In genomic region chr13:11978997-11979396, GRCm38 (mm10) we compare ENCODE assay signal across 20 mouse cellular contexts.
DNase-seq lines count a peak whose midpoint lies in the region; ATAC-seq and TF ChIP-seq lines count a peak whose summit lies in the region.
"Had no signal": no experiment of that assay in that cellular context is flagged by ENCODE, and none has a peak within 500 bp of the region (broad histone marks: within the 10 kb centered on the region; RNA-seq: fewer than 3 reads in every experiment).

No protein-coding gene starts in this region.

- no peak for TF ChIP-seq CTCF in lung, adult 2 months (IDR thresholded peaks at IDR 0.05; ENCODE audit: insufficient read depth, low read length)

- no peaks in the 10 kb centered on the region for H3K36me3 ChIP-seq in ES-E14 (ENCODE audit: control insufficient read depth, insufficient read depth, low read length, poor library complexity, severe bottlenecking)
- H3K36me3 ChIP-seq: embryonic facial prominence, embryonic 12.5 days; embryonic facial prominence, embryonic 15.5 days; hindbrain, embryonic 10.5 days; hindbrain, embryonic 13.5 days; intestine, embryonic 15.5 days had no signal

- H3K4me3 ChIP-seq in ES-E14 (ENCODE audit: insufficient read depth in 1 of 2, low read depth in 1 of 2, low read length in 2 of 2, poor library complexity in 1 of 2, severe bottlenecking in 1 of 2), result no peak overlapping the region
- H3K4me3 ChIP-seq in lung, adult 2 months (replicated peaks; ENCODE audit: extremely low read depth, low read depth, low read length), result no peak overlapping the region
- H3K4me3 ChIP-seq: embryonic facial prominence, embryonic 12.5 days; embryonic facial prominence, embryonic 15.5 days; gastrocnemius, adult 2 months; hindbrain, embryonic 10.5 days; hindbrain, embryonic 13.5 days; intestine, embryonic 15.5 days had no signal

- peaks cover 0 to 10% of the 10 kb centered on the region in 2 experiments; a peak in 3 of 4 replicates for H3K4me1 ChIP-seq in ES-E14 (ENCODE audit: control insufficient read depth in 2 of 2, insufficient read depth in 2 of 2, low read length in 2 of 2, poor library complexity in 1 of 2)
- H3K4me1 ChIP-seq in lung, adult 2 months (ENCODE audit: control insufficient read depth, insufficient read depth, low read length), result no peaks in the 10 kb centered on the region
- H3K4me1 ChIP-seq: embryonic facial prominence, embryonic 12.5 days; embryonic facial prominence, embryonic 15.5 days; hindbrain, embryonic 10.5 days; hindbrain, embryonic 13.5 days; intestine, embryonic 15.5 days had no signal

- no peak overlapping the region for H3K27ac ChIP-seq in ES-E14 (ENCODE audit: insufficient read depth, low read depth, low read length, poor library complexity, severe bottlenecking)
- H3K27ac ChIP-seq: embryonic facial prominence, embryonic 12.5 days; embryonic facial prominence, embryonic 15.5 days; gastrocnemius, adult 2 months; hindbrain, embryonic 10.5 days; hindbrain, embryonic 13.5 days; intestine, embryonic 15.5 days had no signal

- in situ Hi-C loops in ES-E14 (cut with MboI; ENCODE audit: low sequenced_read_pairs in 2 of 2, unreplicated experiment in 2 of 2), result no loop called here

- TF ChIP-seq POLR2A in lung, adult 2 months (IDR thresholded peaks at IDR 0.05; ENCODE audit: borderline replicate concordance, extremely low read depth, low read depth, low read length), result no peak

- ATAC-seq in frontal cortex, adult (ENCODE audit: low TSS enrichment), result peak; percentile 76
- ATAC-seq: activated CD4-positive, CD25-positive, alpha-beta regulatory T cell, adult 4 months; forebrain, embryonic 14.5 days; hindbrain, embryonic 16.5 days; intestine, embryonic 15.5 days had no signal

- no peak overlapping the region for H3K9ac ChIP-seq in ES-E14 (ENCODE audit: insufficient read depth, low read depth, low read length, poor library complexity, severe bottlenecking)
- H3K9ac ChIP-seq: embryonic facial prominence, embryonic 12.5 days; embryonic facial prominence, embryonic 15.5 days; hindbrain, embryonic 13.5 days; intestine, embryonic 15.5 days had no signal

- DNase-seq in frontal cortex, postnatal 36 days (ENCODE audit: low spot score in 2 of 2), result no peak
- DNase-seq in ES-E14 (ENCODE audit: low read depth, low spot score) (peak; percentile 34), ZHBTc4 (ENCODE audit: low read depth, low spot score) (peak; percentile 85)
- no peak for DNase-seq in lung, adult 2 months
- DNase-seq in urinary bladder, postnatal 36 days (ENCODE audit: low spot score in 2 of 2), result no peak
- DNase-seq: adrenal gland, adult 8-10 months; adrenal gland, postnatal 25 days; gastrocnemius, adult 2 months; gastrocnemius, postnatal 14 days; heart, adult 11 months; kidney, adult 11 months had no signal

- H3K9me3 ChIP-seq in ES-E14 (ENCODE audit: control insufficient read depth, insufficient read depth, low read depth, low read length), result no peaks in the 10 kb centered on the region
- H3K9me3 ChIP-seq: embryonic facial prominence, embryonic 12.5 days; embryonic facial prominence, embryonic 15.5 days; hindbrain, embryonic 10.5 days; hindbrain, embryonic 13.5 days; intestine, embryonic 15.5 days had no signal

TF ChIP-seq in ES-E14, 5 proteins besides CTCF, POLR2A, EP300 and RAD21:
- TF ChIP-seq CHD2 (IDR thresholded peaks at IDR 0.05; ENCODE audit: low read depth, low read length) (no peak), ZNF384 (IDR thresholded peaks at IDR 0.05; ENCODE audit: low read depth, low read length) (no peak), MAFK (IDR thresholded peaks at IDR 0.05; ENCODE audit: insufficient read depth, low read depth, low read length) (no peak), ZC3H11A (IDR thresholded peaks at IDR 0.05; ENCODE audit: borderline replicate concordance, low read depth, low read length) (no peak), HCFC1 (IDR thresholded peaks at IDR 0.05; ENCODE audit: borderline replicate concordance, insufficient read depth, low read length) (no peak)
TF ChIP-seq in ES-E14: peak in this region for 0.

Comparison
In these comparisons a context has a peak if more than half of its experiments do, and no peak if none do; other contexts are left out.
1. DNase-seq: peak in ES-E14 (single experiment) and ZHBTc4 (single experiment); none in frontal cortex, postnatal 36 days (0 of 2), lung, adult 2 months (single experiment) and urinary bladder, postnatal 36 days (0 of 2).